Mouse (Mus musculus) lung, adult 2 months (tissue): ENCODE measurements around the gene Lama2.

Experiments used
- CTCF ChIP-seq: fragments of 200-500 bp; IDR thresholded peaks from 2 replicates; pipeline ENCODE4 v1.5.1; 2011; ENCODE audit warnings: mild to moderate bottlenecking, low read length, control low read depth; ENCODE audit not compliant: insufficient read depth
- POLR2A ChIP-seq: fragments of 200-500 bp; IDR thresholded peaks from 2 replicates; pipeline ENCODE4 v1.6.1; 2011; ENCODE audit warnings: low read depth, mild to moderate bottlenecking, control low read depth, low read length, borderline replicate concordance; ENCODE audit errors: extremely low read depth

- TF ChIP-seq CTCF = no peak
- no peak for TF ChIP-seq POLR2A
These were observed 634.1 kb downstream of the Lama2 start for GRCm38 (mm10) chr10:26985451-26985850.
